Mouse (Mus musculus): ENCODE data around the gene Maco1. TPM values are rescaled to one million over a fixed set of nuclear protein-coding genes. Genes with fewer than 3 reads are reported as not detected.
"Not testable (repeated sequence)": the region's sequence is repeated elsewhere in the genome, so short reads cannot be mapped to it uniquely, and the experiment has no call there.

Maco1 gene
- polyA plus RNA-seq, 1 experiment: 42.3 TPM

GRCm38 (mm10) chr4:134826348-134826747 lies 26.8 kb downstream of the Maco1 start:
- TF ChIP-seq POLR2A (IDR thresholded peaks at IDR 0.05; ENCODE audit: low read depth, low read length) (no peak), CTCF (IDR thresholded peaks at IDR 0.05; ENCODE audit: borderline replicate concordance, insufficient read depth, low read length) (no peak)
- H3K4me3 ChIP-seq (ENCODE audit: insufficient read depth, low read length): no peak overlapping the region
- no peak overlapping the region for H3K27ac ChIP-seq (ENCODE audit: insufficient read depth, low read length)
- 0 out of 2 replicates have a peak, but pooled peaks cover 2% of the 10 kb centered on the region for H3K4me1 ChIP-seq (ENCODE audit: control insufficient read depth, insufficient read depth, low read length)

- H3K4me3 ChIP-seq (ENCODE audit: insufficient read depth, low read length); H3K27ac ChIP-seq (ENCODE audit: insufficient read depth, low read length); H3K4me1 ChIP-seq (ENCODE audit: control insufficient read depth, insufficient read depth, low read length): not testable (repeated sequence)
Observed at GRCm38 (mm10) chr4:134825864-134826263, 27.3 kb downstream of the Maco1 start.

- no peak overlapping the region for H3K27ac ChIP-seq (ENCODE audit: insufficient read depth, low read length)
- TF ChIP-seq POLR2A (IDR thresholded peaks at IDR 0.05; ENCODE audit: low read depth, low read length) (no peak), CTCF (IDR thresholded peaks at IDR 0.05; ENCODE audit: borderline replicate concordance, insufficient read depth, low read length) (no peak)
- 0 out of 2 replicates have a peak, but pooled peaks cover 2% of the 10 kb centered on the region for H3K4me1 ChIP-seq (ENCODE audit: control insufficient read depth, insufficient read depth, low read length)
- no peak overlapping the region for H3K4me3 ChIP-seq (ENCODE audit: insufficient read depth, low read length)
Observed at GRCm38 (mm10) chr4:134823560-134823959, 29.6 kb downstream of the Maco1 start.

- TF ChIP-seq CTCF (IDR thresholded peaks at IDR 0.05; ENCODE audit: borderline replicate concordance, insufficient read depth, low read length): no peak
- no peak for TF ChIP-seq POLR2A (IDR thresholded peaks at IDR 0.05; ENCODE audit: low read depth, low read length)
- no peak overlapping the region for H3K4me3 ChIP-seq (ENCODE audit: insufficient read depth, low read length)
- 0 out of 2 replicates have a peak, but pooled peaks cover 2% of the 10 kb centered on the region for H3K4me1 ChIP-seq (ENCODE audit: control insufficient read depth, insufficient read depth, low read length)
- H3K27ac ChIP-seq (ENCODE audit: insufficient read depth, low read length): no peak overlapping the region
Observed at GRCm38 (mm10) chr4:134821061-134821460, 32.1 kb downstream of the Maco1 start.

GRCm38 (mm10) chr4:134817706-134818105 lies 35.4 kb downstream of the Maco1 start:
- H3K4me3 ChIP-seq (ENCODE audit: insufficient read depth, low read length): no peak overlapping the region
- H3K27ac ChIP-seq (ENCODE audit: insufficient read depth, low read length): no peak overlapping the region
- TF ChIP-seq POLR2A (IDR thresholded peaks at IDR 0.05; ENCODE audit: low read depth, low read length) (no peak), CTCF (IDR thresholded peaks at IDR 0.05; ENCODE audit: borderline replicate concordance, insufficient read depth, low read length) (no peak)
- H3K4me1 ChIP-seq (ENCODE audit: control insufficient read depth, insufficient read depth, low read length): no peaks in the 10 kb centered on the region

GRCm38 (mm10) chr4:134814229-134814571 lies 38.9 kb downstream of the Maco1 start:
- Histone ChIP-seq H3K4me1 (ENCODE audit: control insufficient read depth, insufficient read depth, low read length) (no peaks in the 10 kb centered on the region), H3K4me3 (ENCODE audit: insufficient read depth, low read length) (no peak overlapping the region), H3K27ac (ENCODE audit: insufficient read depth, low read length) (no peak overlapping the region)
- no peak for TF ChIP-seq POLR2A (IDR thresholded peaks at IDR 0.05; ENCODE audit: low read depth, low read length)
- TF ChIP-seq CTCF (IDR thresholded peaks at IDR 0.05; ENCODE audit: borderline replicate concordance, insufficient read depth, low read length): no peak

GRCm38 (mm10) chr4:134813406-134814228 lies 39.5 kb downstream of the Maco1 start:
- Histone ChIP-seq H3K27ac (ENCODE audit: insufficient read depth, low read length) (no peak overlapping the region), H3K4me1 (ENCODE audit: control insufficient read depth, insufficient read depth, low read length) (no peaks in the 10 kb centered on the region)

GRCm38 (mm10) chr4:134804765-134805164 lies 48.4 kb downstream of the Maco1 start:
- peaks cover 4% of the 10 kb centered on the region for H3K4me1 ChIP-seq (ENCODE audit: control insufficient read depth, insufficient read depth, low read length)
- H3K4me3 ChIP-seq (ENCODE audit: insufficient read depth, low read length): no peak overlapping the region
- no peak overlapping the region for H3K27ac ChIP-seq (ENCODE audit: insufficient read depth, low read length)
- TF ChIP-seq CTCF (IDR thresholded peaks at IDR 0.05; ENCODE audit: borderline replicate concordance, insufficient read depth, low read length) (no peak), POLR2A (IDR thresholded peaks at IDR 0.05; ENCODE audit: low read depth, low read length) (no peak)

More at GRCm38 (mm10) chr4:134813406-134814228, 39.5 kb downstream of the Maco1 start:
- no peak for TF ChIP-seq CTCF (IDR thresholded peaks at IDR 0.05; ENCODE audit: borderline replicate concordance, insufficient read depth, low read length)
- no peak overlapping the region for H3K4me3 ChIP-seq (ENCODE audit: insufficient read depth, low read length)

- peaks cover 4% of the 10 kb centered on the region for H3K4me1 ChIP-seq (ENCODE audit: control insufficient read depth, insufficient read depth, low read length)
- H3K27ac ChIP-seq (ENCODE audit: insufficient read depth, low read length): no peak overlapping the region
- no peak overlapping the region for H3K4me3 ChIP-seq (ENCODE audit: insufficient read depth, low read length)
- TF ChIP-seq CTCF (IDR thresholded peaks at IDR 0.05; ENCODE audit: borderline replicate concordance, insufficient read depth, low read length): no peak
- TF ChIP-seq POLR2A (IDR thresholded peaks at IDR 0.05; ENCODE audit: low read depth, low read length): no peak
Observed at GRCm38 (mm10) chr4:134802765-134803164, 50.4 kb downstream of the Maco1 start.

GRCm38 (mm10) chr4:134802155-134802554 lies 51.0 kb downstream of the Maco1 start:
- TF ChIP-seq CTCF (IDR thresholded peaks at IDR 0.05; ENCODE audit: borderline replicate concordance, insufficient read depth, low read length) (no peak), POLR2A (IDR thresholded peaks at IDR 0.05; ENCODE audit: low read depth, low read length) (no peak)
- Histone ChIP-seq H3K4me3 (ENCODE audit: insufficient read depth, low read length) (no peak overlapping the region), H3K27ac (ENCODE audit: insufficient read depth, low read length) (no peak overlapping the region), H3K4me1 (ENCODE audit: control insufficient read depth, insufficient read depth, low read length) (peaks cover 4% of the 10 kb centered on the region)

All from embryonic fibroblast, embryonic 13.5 days (primary cell).